Mouse (Mus musculus): Measurements from ENCODE around the gene Cyld. TPM values are rescaled to one million over a fixed set of nuclear protein-coding genes. Genes with fewer than 3 reads are reported as not detected.
"Not testable (repeated sequence)": the region's sequence is repeated elsewhere in the genome, so short reads cannot be mapped to it uniquely, and the experiment has no call there.

The Cyld gene
- polyA plus RNA-seq (2015; fragmentation: Nextera tagmentation; extraction: Ambion mirVana): 18.1 and 19.2 TPM in 2 replicates

GRCm38 (mm10) chr8:88696721-88697641 lies at the start of gene Cyld:
Gene Cyld, plus strand, starts transcription at chr8:88697028.
- peaks cover 10% of the 10 kb centered on the region for H3K4me1 ChIP-seq (replicated peaks; ENCODE audit: control insufficient read depth, insufficient read depth, low read length)
- H3K27ac ChIP-seq (ENCODE audit: low read length): peak within 1 kb of the TSS; percentile 69
- H3K27me3 ChIP-seq (replicated peaks; ENCODE audit: control insufficient read depth, insufficient read depth, low read length): 0 out of 2 replicates have a peak, but pooled peaks cover 3% of the 10 kb centered on the region
- H3K4me2 ChIP-seq (ENCODE audit: low read length): peak within 1 kb of the TSS; percentile 78
- H3K4me3 ChIP-seq (replicated peaks; ENCODE audit: low read length): peak within 1 kb of the TSS; percentile 96
- H3K9ac ChIP-seq (replicated peaks; ENCODE audit: low read depth, low read length): peak within 1 kb of the TSS; percentile 89
- peak; percentile 99 for ATAC-seq
- under 1% methylated on average over 73 of the region's 80 CpGs for WGBS
- H3K36me3 ChIP-seq (ENCODE audit: control insufficient read depth, insufficient read depth): no peaks in the 10 kb centered on the region
- H3K9me3 ChIP-seq (ENCODE audit: control insufficient read depth, low read length): no peaks in the 10 kb centered on the region

DNA sequence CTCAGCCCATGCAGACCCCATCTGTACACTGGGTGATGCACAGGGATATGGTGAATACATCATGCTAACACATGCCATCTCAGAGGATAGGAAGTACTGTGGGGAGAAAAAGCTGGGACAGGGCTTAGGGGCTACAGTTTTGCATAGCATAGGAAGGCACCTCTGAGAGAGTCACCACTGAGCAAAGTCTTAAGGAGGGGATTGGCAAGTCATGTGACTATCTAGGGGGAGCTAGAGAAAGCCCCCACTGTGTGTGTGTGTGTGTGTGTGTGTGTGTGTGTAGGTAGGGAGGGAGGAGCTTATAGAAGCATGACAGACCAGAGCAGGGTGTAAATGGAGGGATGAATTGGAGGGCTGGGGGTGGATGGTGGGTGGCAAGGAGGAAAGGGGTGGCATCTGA lies 48.5 kb upstream of the Cyld start:
- Histone ChIP-seq H3K27me3 (replicated peaks; ENCODE audit: control insufficient read depth, insufficient read depth, low read length) (no peaks in the 10 kb centered on the region; the same call in 1 of the 2 replicates), H3K4me3 (replicated peaks; ENCODE audit: low read length) (no peak overlapping the region), H3K9me3 (ENCODE audit: control insufficient read depth, low read length) (no peaks in the 10 kb centered on the region), H3K9ac (replicated peaks; ENCODE audit: low read depth, low read length) (no peak overlapping the region), H3K4me2 (ENCODE audit: low read length) (no peak overlapping the region), H3K4me1 (replicated peaks; ENCODE audit: control insufficient read depth, insufficient read depth, low read length) (peaks cover 9% of the 10 kb centered on the region), H3K36me3 (ENCODE audit: control insufficient read depth, insufficient read depth) (no peaks in the 10 kb centered on the region), H3K27ac (ENCODE audit: low read length) (no peak overlapping the region)
- no peak for ATAC-seq

DNA sequence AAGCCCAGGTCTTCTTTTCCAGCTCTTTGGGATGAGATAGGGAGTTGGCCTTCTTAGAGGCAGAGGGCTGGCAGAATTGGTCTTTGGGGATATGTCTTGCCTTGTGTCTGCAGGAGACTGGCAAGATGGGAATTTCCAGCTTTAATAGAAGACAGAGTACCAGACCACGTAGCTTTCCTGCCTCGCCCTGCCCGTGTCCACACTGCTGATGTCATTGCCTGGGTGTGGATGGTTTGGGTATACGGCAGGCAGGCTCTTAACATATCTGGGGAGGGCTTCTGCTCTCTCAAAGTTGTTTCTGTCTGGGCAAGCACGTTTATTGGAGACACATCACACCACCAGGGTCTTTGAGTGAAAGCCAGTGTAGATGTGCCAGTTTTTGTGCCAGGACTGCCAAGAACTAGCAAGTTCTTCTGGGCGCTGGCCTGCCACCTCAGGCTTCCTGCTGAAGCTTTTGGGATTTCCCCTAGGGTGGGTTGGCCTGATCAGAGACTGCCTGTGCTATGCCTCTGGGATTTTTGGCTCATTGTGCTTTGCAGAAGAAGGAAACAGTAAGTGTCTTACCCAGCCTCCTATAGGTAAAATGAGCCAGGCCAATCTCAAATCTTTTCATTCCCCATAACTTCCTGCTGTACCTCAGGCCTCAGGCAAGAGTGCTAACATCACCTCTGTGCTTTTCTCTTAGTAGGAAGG lies 46.7 kb upstream of the Cyld start:
- 73% methylated on average over 6 of the region's 6 CpGs for WGBS
- ATAC-seq: no peak

DNA sequence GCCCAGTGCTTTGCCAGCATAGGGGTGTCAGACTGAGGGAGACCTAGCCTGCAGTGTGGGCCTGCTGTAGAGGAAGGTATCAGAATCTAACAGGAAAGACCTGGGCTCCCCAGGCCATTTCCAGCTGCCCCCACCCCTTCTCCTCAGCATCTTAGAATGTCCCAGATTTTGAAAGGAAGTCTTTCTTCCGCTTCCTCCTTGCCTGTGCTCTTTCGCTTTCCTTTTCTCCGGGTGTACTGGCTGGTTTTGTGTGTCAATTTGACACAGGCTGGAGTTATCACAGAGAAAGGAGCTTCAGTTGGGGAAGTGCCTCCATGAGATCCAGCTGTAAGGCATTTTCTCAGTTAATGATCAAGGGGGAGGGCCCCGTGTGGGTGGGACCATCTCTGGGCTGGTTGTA lies 45.7 kb upstream of the Cyld start:
- WGBS: 80% methylated on average over 4 of the region's 4 CpGs
- not testable (repeated sequence) for H3K9me3 ChIP-seq (ENCODE audit: control insufficient read depth, low read length); H3K27ac ChIP-seq (ENCODE audit: low read length); H3K27me3 ChIP-seq (replicated peaks; ENCODE audit: control insufficient read depth, insufficient read depth, low read length); H3K4me2 ChIP-seq (ENCODE audit: low read length); H3K4me1 ChIP-seq (replicated peaks; ENCODE audit: control insufficient read depth, insufficient read depth, low read length); ATAC-seq; H3K9ac ChIP-seq (replicated peaks; ENCODE audit: low read depth, low read length); H3K36me3 ChIP-seq (ENCODE audit: control insufficient read depth, insufficient read depth); H3K4me3 ChIP-seq (replicated peaks; ENCODE audit: low read length)

More for the DNA sequence above, 46.7 kb upstream of the Cyld start:
- Histone ChIP-seq H3K4me2 (ENCODE audit: low read length) (no peak overlapping the region), H3K36me3 (ENCODE audit: control insufficient read depth, insufficient read depth) (no peaks in the 10 kb centered on the region), H3K27ac (ENCODE audit: low read length) (no peak overlapping the region), H3K4me3 (replicated peaks; ENCODE audit: low read length) (no peak overlapping the region), H3K9me3 (ENCODE audit: control insufficient read depth, low read length) (no peaks in the 10 kb centered on the region), H3K27me3 (replicated peaks; ENCODE audit: control insufficient read depth, insufficient read depth, low read length) (no peaks in the 10 kb centered on the region; the same call in 1 of the 2 replicates), H3K9ac (replicated peaks; ENCODE audit: low read depth, low read length) (no peak overlapping the region), H3K4me1 (replicated peaks; ENCODE audit: control insufficient read depth, insufficient read depth, low read length) (peaks cover 9% of the 10 kb centered on the region)

DNA sequence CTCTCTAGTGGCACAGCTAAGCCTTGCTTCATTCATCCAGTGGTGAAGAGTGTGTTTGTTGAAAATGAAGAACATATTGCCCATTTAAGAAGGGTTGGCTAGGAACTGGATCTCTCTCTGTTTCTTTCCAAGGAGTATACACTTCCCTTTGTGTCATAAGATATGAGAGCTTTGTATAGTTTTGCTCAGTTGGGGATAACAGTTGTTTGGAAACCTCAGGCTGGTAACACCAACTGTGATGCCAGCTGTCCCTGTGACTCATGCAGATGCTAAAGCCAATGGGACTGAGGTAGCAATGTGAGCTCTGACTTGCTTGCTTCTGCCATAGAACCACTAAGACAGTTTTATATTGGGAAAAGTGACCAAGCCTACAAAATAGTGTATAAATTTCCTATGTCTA lies 41.5 kb upstream of the Cyld start:
- ATAC-seq: no peak
- Histone ChIP-seq H3K4me1 (replicated peaks; ENCODE audit: control insufficient read depth, insufficient read depth, low read length) (no peaks in the 10 kb centered on the region), H3K9me3 (ENCODE audit: control insufficient read depth, low read length) (peaks cover 4% of the 10 kb centered on the region; the same call in 1 of the 2 replicates), H3K4me3 (replicated peaks; ENCODE audit: low read length) (no peak overlapping the region), H3K36me3 (ENCODE audit: control insufficient read depth, insufficient read depth) (no peaks in the 10 kb centered on the region), H3K9ac (replicated peaks; ENCODE audit: low read depth, low read length) (no peak overlapping the region), H3K27me3 (replicated peaks; ENCODE audit: control insufficient read depth, insufficient read depth, low read length) (no peaks in the 10 kb centered on the region), H3K27ac (ENCODE audit: low read length) (no peak overlapping the region), H3K4me2 (ENCODE audit: low read length) (no peak overlapping the region)

DNA sequence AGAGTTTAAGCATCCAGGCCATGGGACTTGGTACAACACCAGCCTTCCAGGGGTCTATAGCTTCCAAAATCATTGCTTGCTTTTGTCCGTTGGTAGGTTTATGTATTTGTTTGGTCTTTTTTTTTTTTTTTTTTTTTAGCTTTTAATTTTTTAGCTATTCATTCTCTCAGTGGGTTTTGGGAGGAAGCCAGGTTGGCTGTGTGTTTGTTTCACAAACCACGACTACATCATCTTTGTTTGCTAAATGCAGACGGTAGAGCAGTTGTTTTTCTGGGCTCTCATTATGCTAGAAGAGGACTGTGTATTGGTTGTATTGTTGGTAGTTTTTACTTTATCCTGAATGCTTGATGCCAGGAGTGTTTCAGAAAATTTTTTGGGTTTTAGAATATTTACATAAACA lies 37.0 kb upstream of the Cyld start:
- Histone ChIP-seq H3K4me2 (ENCODE audit: low read length) (no peak overlapping the region), H3K9ac (replicated peaks; ENCODE audit: low read depth, low read length) (no peak overlapping the region), H3K4me1 (replicated peaks; ENCODE audit: control insufficient read depth, insufficient read depth, low read length) (no peaks in the 10 kb centered on the region; the same call in 1 of the 2 replicates), H3K27me3 (replicated peaks; ENCODE audit: control insufficient read depth, insufficient read depth, low read length) (no peaks in the 10 kb centered on the region), H3K4me3 (replicated peaks; ENCODE audit: low read length) (no peak overlapping the region), H3K27ac (ENCODE audit: low read length) (no peak overlapping the region), H3K9me3 (ENCODE audit: control insufficient read depth, low read length) (peaks cover 4% of the 10 kb centered on the region; the same call in 1 of the 2 replicates), H3K36me3 (ENCODE audit: control insufficient read depth, insufficient read depth) (no peaks in the 10 kb centered on the region)
- 41% methylated on average over 3 of the region's 3 CpGs for WGBS
- ATAC-seq: no peak

DNA sequence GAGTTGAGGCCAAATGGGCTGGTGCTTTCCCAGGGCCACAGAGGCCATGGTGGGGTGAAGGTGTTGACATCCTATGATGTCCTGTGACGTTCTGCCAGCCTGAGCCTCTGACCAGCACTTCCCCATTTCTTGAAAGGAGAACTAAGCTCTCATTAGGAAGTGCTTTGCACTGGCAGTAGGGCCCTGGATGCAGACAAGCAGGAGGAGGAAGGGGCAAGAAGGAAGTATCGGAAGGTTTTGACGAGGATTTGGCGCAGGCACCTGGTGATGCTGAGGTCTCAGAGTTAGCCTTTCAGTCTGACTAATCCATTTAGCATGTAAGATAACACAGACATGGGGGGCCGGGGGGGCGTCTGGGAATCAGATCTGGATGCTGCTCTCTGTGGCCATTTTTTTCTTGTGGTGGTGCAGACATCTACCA lies 34.4 kb upstream of the Cyld start:
- Histone ChIP-seq H3K27me3 (replicated peaks; ENCODE audit: control insufficient read depth, insufficient read depth, low read length) (no peaks in the 10 kb centered on the region), H3K27ac (ENCODE audit: low read length) (no peak overlapping the region), H3K9me3 (ENCODE audit: control insufficient read depth, low read length) (no peaks in the 10 kb centered on the region), H3K4me2 (ENCODE audit: low read length) (no peak overlapping the region), H3K9ac (replicated peaks; ENCODE audit: low read depth, low read length) (no peak overlapping the region), H3K4me3 (replicated peaks; ENCODE audit: low read length) (no peak overlapping the region), H3K36me3 (ENCODE audit: control insufficient read depth, insufficient read depth) (no peaks in the 10 kb centered on the region), H3K4me1 (replicated peaks; ENCODE audit: control insufficient read depth, insufficient read depth, low read length) (no peaks in the 10 kb centered on the region; the same call in 1 of the 2 replicates)
- ATAC-seq: no peak
- WGBS: 80% methylated on average over 6 of the region's 6 CpGs

- no peaks in the 10 kb centered on the region for H3K36me3 ChIP-seq (ENCODE audit: control insufficient read depth, insufficient read depth)
- no peak overlapping the region for H3K4me3 ChIP-seq (replicated peaks; ENCODE audit: low read length)
- no peaks in the 10 kb centered on the region for H3K27me3 ChIP-seq (replicated peaks; ENCODE audit: control insufficient read depth, insufficient read depth, low read length)
- no peak for ATAC-seq
- H3K4me2 ChIP-seq (ENCODE audit: low read length): no peak overlapping the region
- 85% methylated on average over 16 of the region's 16 CpGs for WGBS
- H3K27ac ChIP-seq (ENCODE audit: low read length): no peak overlapping the region
- H3K4me1 ChIP-seq (replicated peaks; ENCODE audit: control insufficient read depth, insufficient read depth, low read length): peaks cover 7% of the 10 kb centered on the region
- H3K9ac ChIP-seq (replicated peaks; ENCODE audit: low read depth, low read length): no peak overlapping the region
- no peaks in the 10 kb centered on the region for H3K9me3 ChIP-seq (ENCODE audit: control insufficient read depth, low read length)
These were observed 32.7 kb upstream of the Cyld start for GRCm38 (mm10) chr8:88664121-88664520.

- H3K4me3 ChIP-seq (replicated peaks; ENCODE audit: low read length): no peak overlapping the region
- peaks cover 7% of the 10 kb centered on the region for H3K4me1 ChIP-seq (replicated peaks; ENCODE audit: control insufficient read depth, insufficient read depth, low read length)
- H3K9me3 ChIP-seq (ENCODE audit: control insufficient read depth, low read length): no peaks in the 10 kb centered on the region
- H3K4me2 ChIP-seq (ENCODE audit: low read length): no peak overlapping the region
- no peaks in the 10 kb centered on the region for H3K27me3 ChIP-seq (replicated peaks; ENCODE audit: control insufficient read depth, insufficient read depth, low read length)
- H3K9ac ChIP-seq (replicated peaks; ENCODE audit: low read depth, low read length): no peak overlapping the region
- WGBS: 68% methylated on average over 19 of the region's 19 CpGs
- no peak overlapping the region for H3K27ac ChIP-seq (ENCODE audit: low read length)
- no peaks in the 10 kb centered on the region for H3K36me3 ChIP-seq (ENCODE audit: control insufficient read depth, insufficient read depth)
- no peak for ATAC-seq
These were observed 31.9 kb upstream of the Cyld start for GRCm38 (mm10) chr8:88664947-88665346.
